Mouse (Mus musculus) hindbrain, embryonic 12.5 days (tissue): ENCODE measurements around the gene Ppp1r15a. TPM values are rescaled to one million over a fixed set of nuclear protein-coding genes. Genes with fewer than 3 reads are reported as not detected.

Source experiments
- ATAC-seq: fragments of 200-750 bp; cut with Nextera tagmentation; 2 replicates; pipeline ENCODE4 v1.8.0; 2017; ENCODE audit warnings: moderate TSS enrichment; ENCODE audit not compliant: low FRiP score
- H3K27ac ChIP-seq: fragments of 300-500 bp; sonication (generic); 2 replicates; pipeline ENCODE4 v1.5.1; 2016; ENCODE audit warnings: mild to moderate bottlenecking
- H3K27me3 ChIP-seq: fragments of 300-500 bp; sonication (generic); 2 replicates; pipeline ENCODE4 v1.6.1; 2016; ENCODE audit warnings: mild to moderate bottlenecking
- H3K36me3 ChIP-seq: fragments of 300-500 bp; sonication (generic); 2 replicates; pipeline ENCODE4 v1.6.1; 2016; ENCODE audit warnings: mild to moderate bottlenecking
- H3K4me1 ChIP-seq: fragments of 300-500 bp; sonication (generic); 2 replicates; pipeline ENCODE4 v1.6.1; 2016
- H3K4me2 ChIP-seq: fragments of 300-500 bp; sonication (generic); replicated peaks from 2 replicates; pipeline ENCODE4 v1.6.1; 2016; ENCODE audit warnings: mild to moderate bottlenecking
- H3K4me3 ChIP-seq: fragments of 300-500 bp; sonication (generic); 2 replicates; pipeline ENCODE4 v1.5.1; 2016; ENCODE audit warnings: mild to moderate bottlenecking
- H3K9ac ChIP-seq: fragments of 300-500 bp; sonication (generic); 2 replicates; pipeline ENCODE4 v1.6.1; 2016; ENCODE audit warnings: mild to moderate bottlenecking, moderate library complexity
- H3K9me3 ChIP-seq: fragments of 300-500 bp; sonication (generic); replicated peaks from 2 replicates; pipeline ENCODE4 v1.6.1; 2016; ENCODE audit warnings: mild to moderate bottlenecking
- WGBS: fragments of 180-500 bp; shearing (Covaris S2); methylation state at CpG from one replicate; pipeline ENCODE4 v1.1.7; 2016; 5-methylcytosine and 5-hydroxymethylcytosine counted together
- polyA plus RNA-seq: library from polyadenylated mRNA; unstranded; fragments of >200 nt; fragmentation: Nextera tagmentation; extraction: Ambion mirVana; gene quantifications from 2 replicates; pipeline ENCODE4 v1.2.1, GENCODE M21; 2016

Ppp1r15a gene
- polyA plus RNA-seq, 1 experiment from 2014 or later: 16.7 TPM

- 46% methylated on average over 19 of the region's 19 CpGs for WGBS
- peak overlapping the region; percentile 80 for H3K4me2 ChIP-seq
- H3K9ac ChIP-seq: peak overlapping the region; percentile 80
- H3K27me3 ChIP-seq: no peaks in the 10 kb centered on the region
- no peak overlapping the region for H3K27ac ChIP-seq
- peak overlapping the region; percentile 61 for H3K4me3 ChIP-seq
- ATAC-seq: peak; percentile 26
- no peaks in the 10 kb centered on the region for H3K9me3 ChIP-seq
- peaks cover 13% of the 10 kb centered on the region for H3K4me1 ChIP-seq
- H3K36me3 ChIP-seq: peaks cover 19% of the 10 kb centered on the region
Measured at GRCm38 (mm10) chr7:45509181-45509882, 16.7 kb downstream of the Ppp1r15a start.

DNA sequence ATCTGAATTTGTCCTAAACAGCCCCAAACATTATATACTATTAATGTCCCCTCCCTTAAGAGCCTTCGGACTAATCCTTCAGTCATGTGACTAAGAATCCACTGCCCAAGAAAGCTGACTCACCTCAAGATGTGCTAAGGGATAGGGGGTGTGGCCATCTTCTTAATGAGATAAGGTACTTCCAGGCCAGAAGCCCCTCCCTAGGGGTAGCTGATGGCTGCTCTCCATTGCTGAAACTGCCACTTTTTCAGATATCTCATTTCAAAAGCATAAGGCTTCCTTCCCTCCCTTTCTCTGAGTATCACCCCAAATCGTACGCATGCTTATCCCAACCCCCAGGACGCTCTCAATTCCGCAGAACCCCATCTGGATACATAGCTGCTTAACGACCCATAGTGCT is 17.5 kb downstream of the Ppp1r15a start:
- H3K27me3 ChIP-seq: no peaks in the 10 kb centered on the region
- H3K36me3 ChIP-seq: peaks cover 19% of the 10 kb centered on the region
- H3K4me2 ChIP-seq: peak overlapping the region; percentile 80
- 88% methylated on average over 6 of the region's 6 CpGs for WGBS
- peaks cover 13% of the 10 kb centered on the region for H3K4me1 ChIP-seq
- no peak for ATAC-seq
- H3K9ac ChIP-seq: no peak overlapping the region
- H3K9me3 ChIP-seq: no peaks in the 10 kb centered on the region
- H3K27ac ChIP-seq: no peak overlapping the region
- H3K4me3 ChIP-seq: 0 out of 2 replicates have a peak overlapping the region, but pooled peaks have one; percentile 61

DNA sequence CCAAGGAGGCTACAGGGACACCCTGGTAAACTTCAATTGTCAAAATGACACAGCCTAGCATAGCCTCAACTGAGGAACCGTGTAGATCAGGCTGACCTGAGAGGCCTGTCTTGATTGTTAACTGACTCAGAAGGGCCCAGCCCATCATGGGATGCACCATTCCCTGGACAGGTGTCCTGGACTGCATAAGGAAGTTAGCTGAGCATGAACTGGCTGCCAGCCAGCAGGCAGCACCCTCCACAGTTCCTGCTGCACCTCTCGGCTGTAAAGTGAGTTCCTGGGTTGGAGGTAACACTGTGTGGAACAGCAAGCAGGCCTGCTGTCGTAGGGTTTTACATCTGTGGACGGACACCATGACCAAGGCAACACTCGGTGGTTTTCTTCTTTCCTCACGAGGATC is 18.5 kb downstream of the Ppp1r15a start:
- Histone ChIP-seq H3K36me3 (peaks cover 24% of the 10 kb centered on the region), H3K4me3 (no peak overlapping the region), H3K4me2 (no peak overlapping the region), H3K9me3 (no peaks in the 10 kb centered on the region), H3K27ac (no peak overlapping the region), H3K4me1 (peaks cover 13% of the 10 kb centered on the region), H3K9ac (no peak overlapping the region), H3K27me3 (no peaks in the 10 kb centered on the region)
- 88% methylated on average over 6 of the region's 6 CpGs for WGBS
- no peak for ATAC-seq

GRCm38 (mm10) chr7:45498427-45498826 is 27.6 kb downstream of the Ppp1r15a start:
- Histone ChIP-seq H3K9ac (no peak overlapping the region), H3K9me3 (no peaks in the 10 kb centered on the region), H3K27ac (no peak overlapping the region), H3K4me2 (no peak overlapping the region), H3K27me3 (no peaks in the 10 kb centered on the region), H3K36me3 (peaks cover 84% of the 10 kb centered on the region), H3K4me1 (no peaks in the 10 kb centered on the region), H3K4me3 (no peak overlapping the region)
- no peak for ATAC-seq
- WGBS: 95% methylated on average over 6 of the region's 6 CpGs

- Histone ChIP-seq H3K9ac (no peak overlapping the region), H3K36me3 (peaks cover 67% of the 10 kb centered on the region), H3K27ac (no peak overlapping the region), H3K4me2 (no peak overlapping the region), H3K27me3 (no peaks in the 10 kb centered on the region), H3K4me1 (peaks cover 9% of the 10 kb centered on the region), H3K4me3 (no peak overlapping the region), H3K9me3 (no peaks in the 10 kb centered on the region)
- 86% methylated on average over 9 of the region's 9 CpGs for WGBS
- ATAC-seq: no peak
Measured at GRCm38 (mm10) chr7:45494548-45494947, 31.5 kb downstream of the Ppp1r15a start.

DNA sequence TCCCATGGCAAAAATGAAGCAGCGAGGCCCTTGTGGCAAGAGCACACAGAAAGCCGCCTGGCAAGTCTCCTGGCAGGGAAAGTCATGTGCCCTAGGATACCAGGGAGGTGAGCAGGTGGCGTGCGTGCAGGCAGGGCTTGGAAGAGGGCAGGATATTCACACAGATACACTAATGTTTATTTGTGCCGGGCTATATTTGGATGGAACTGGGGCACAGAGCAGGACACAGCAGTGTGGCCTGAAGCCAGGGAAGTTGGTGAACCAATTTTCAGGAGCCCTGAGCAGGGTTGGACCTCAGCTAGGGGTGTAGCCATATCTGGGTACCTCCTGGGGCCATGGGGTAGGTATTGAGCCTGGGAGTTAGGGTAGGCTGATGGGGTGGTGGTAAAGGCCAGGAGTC is 33.1 kb downstream of the Ppp1r15a start:
- no peak overlapping the region for H3K4me2 ChIP-seq
- H3K9ac ChIP-seq: no peak overlapping the region
- H3K27ac ChIP-seq: no peak overlapping the region
- no peak overlapping the region for H3K4me3 ChIP-seq
- 97% methylated on average over 5 of the region's 5 CpGs for WGBS
- H3K27me3 ChIP-seq: no peaks in the 10 kb centered on the region
- peaks cover 51% of the 10 kb centered on the region for H3K36me3 ChIP-seq
- no peak for ATAC-seq
- H3K9me3 ChIP-seq: no peaks in the 10 kb centered on the region
- peaks cover 18% of the 10 kb centered on the region for H3K4me1 ChIP-seq

DNA sequence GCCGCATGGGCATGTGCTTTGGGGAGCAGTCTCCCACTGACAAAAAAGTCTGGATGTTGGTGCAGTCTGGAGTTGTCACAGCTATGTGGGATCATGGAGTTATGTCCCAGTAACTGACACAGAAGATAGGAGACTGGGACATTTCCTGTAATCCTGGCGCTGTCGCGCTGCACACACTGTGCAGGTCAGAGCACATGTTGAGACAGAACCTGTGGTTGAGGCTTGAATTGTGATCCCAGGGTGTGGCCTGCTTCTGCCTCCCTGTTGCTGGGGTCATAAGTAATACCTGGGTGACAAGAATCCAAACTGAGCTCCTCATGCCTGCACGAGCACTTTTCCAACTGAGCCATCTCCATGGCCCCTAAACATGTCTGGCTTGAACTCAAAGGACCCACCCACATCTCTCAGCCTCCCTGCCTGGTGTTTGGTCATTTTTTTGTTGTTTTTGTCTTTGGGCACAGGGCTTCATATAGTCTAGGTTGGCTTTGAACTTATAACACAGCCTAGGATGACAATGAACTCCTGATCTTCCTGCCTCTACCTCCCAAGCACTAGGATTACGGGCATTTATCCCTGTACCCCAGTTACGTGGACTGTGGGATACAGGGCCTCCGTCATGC is 33.7 kb downstream of the Ppp1r15a start:
- Histone ChIP-seq H3K4me3 (no peak overlapping the region), H3K27me3 (no peaks in the 10 kb centered on the region), H3K9me3 (no peaks in the 10 kb centered on the region), H3K9ac (no peak overlapping the region), H3K27ac (no peak overlapping the region), H3K36me3 (peaks cover 45% of the 10 kb centered on the region), H3K4me2 (no peak overlapping the region), H3K4me1 (peaks cover 21% of the 10 kb centered on the region)
- 94% methylated on average over 8 of the region's 8 CpGs for WGBS
- no peak for ATAC-seq

GRCm38 (mm10) chr7:45491264-45491663 is 34.8 kb downstream of the Ppp1r15a start:
- Histone ChIP-seq H3K4me3 (no peak overlapping the region), H3K9ac (no peak overlapping the region), H3K27ac (no peak overlapping the region), H3K4me2 (no peak overlapping the region), H3K27me3 (no peaks in the 10 kb centered on the region), H3K36me3 (peaks cover 35% of the 10 kb centered on the region), H3K4me1 (peaks cover 21% of the 10 kb centered on the region), H3K9me3 (no peaks in the 10 kb centered on the region)
- ATAC-seq: no peak
- 18% methylated on average over 3 of the region's 3 CpGs for WGBS

GRCm38 (mm10) chr7:45490822-45491221 is 35.2 kb downstream of the Ppp1r15a start:
- ATAC-seq: no peak
- H3K4me3 ChIP-seq: no peak overlapping the region
- H3K27ac ChIP-seq: no peak overlapping the region
- WGBS: 52% methylated on average over 9 of the region's 9 CpGs
- peaks cover 21% of the 10 kb centered on the region for H3K4me1 ChIP-seq
- peaks cover 33% of the 10 kb centered on the region for H3K36me3 ChIP-seq
- H3K4me2 ChIP-seq: no peak overlapping the region
- H3K9me3 ChIP-seq: no peaks in the 10 kb centered on the region
- peak overlapping the region; percentile 3; the same call in 1 of the 2 replicates for H3K9ac ChIP-seq
- H3K27me3 ChIP-seq: no peaks in the 10 kb centered on the region

- H3K9me3 ChIP-seq: no peaks in the 10 kb centered on the region
- no peak overlapping the region for H3K9ac ChIP-seq
- no peak overlapping the region for H3K4me2 ChIP-seq
- H3K4me1 ChIP-seq: peaks cover 21% of the 10 kb centered on the region
- no peaks in the 10 kb centered on the region for H3K27me3 ChIP-seq
- no peak overlapping the region for H3K27ac ChIP-seq
- H3K4me3 ChIP-seq: no peak overlapping the region
- WGBS: 84% methylated on average over 7 of the region's 7 CpGs
- H3K36me3 ChIP-seq: peaks cover 22% of the 10 kb centered on the region
- no peak for ATAC-seq
Measured at GRCm38 (mm10) chr7:45489578-45489977, 36.5 kb downstream of the Ppp1r15a start.

DNA sequence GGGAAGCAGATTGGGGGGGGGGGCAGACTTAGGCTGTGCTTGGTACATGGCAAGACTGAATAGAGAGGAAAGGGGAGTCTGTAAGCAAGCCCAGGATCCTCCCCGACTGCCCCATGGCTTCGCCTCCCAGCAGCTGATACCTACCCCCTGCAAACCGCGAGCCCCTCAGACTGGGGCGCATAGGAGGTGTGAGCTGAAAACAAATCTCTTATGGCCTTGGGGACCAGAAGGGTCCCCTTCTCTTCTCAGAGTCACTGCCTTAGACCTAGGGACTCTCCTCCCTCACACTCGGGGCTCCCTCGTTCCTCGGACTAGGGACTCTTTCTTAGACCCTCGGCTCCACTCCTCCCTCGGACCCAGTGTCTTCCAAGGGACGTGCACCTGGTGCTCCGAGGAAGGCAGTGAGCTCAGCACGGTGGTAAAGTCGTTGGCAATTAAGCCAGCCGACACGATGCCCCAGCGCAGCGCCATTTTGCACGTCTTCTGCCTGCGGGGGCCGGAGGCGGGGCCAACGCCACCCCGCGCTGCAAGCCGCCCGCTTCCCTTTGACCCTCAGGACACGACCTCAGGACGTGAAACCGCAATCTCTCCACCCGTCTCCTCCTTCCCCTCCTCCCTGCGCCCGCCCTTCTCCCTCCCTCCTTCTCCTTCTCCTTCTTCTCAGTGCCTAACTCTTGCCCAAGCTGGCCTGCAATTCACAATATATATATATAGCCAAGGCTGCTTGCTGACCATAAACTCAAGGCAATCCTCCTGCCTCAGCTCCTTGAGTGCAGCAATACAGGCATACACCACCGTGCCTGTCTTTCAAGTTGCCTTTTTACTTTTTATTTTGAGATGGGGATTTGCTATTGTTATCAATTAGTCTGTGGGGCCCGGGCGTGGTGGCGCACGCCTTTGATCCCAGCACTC is 37.5 kb downstream of the Ppp1r15a start, which contains the start of gene Dhdh:
TSS of gene Dhdh (minus strand) at position 513 of the 912 bp plus-strand sequence.
- Histone ChIP-seq H3K4me3 (peak within 1 kb of the TSS; percentile 40), H3K4me2 (peak within 1 kb of the TSS; percentile 68), H3K27ac (peak within 1 kb of the TSS; percentile 45), H3K4me1 (peaks cover 21% of the 10 kb centered on the region), H3K9me3 (no peaks in the 10 kb centered on the region), H3K36me3 (peaks cover 11% of the 10 kb centered on the region), H3K27me3 (no peaks in the 10 kb centered on the region), H3K9ac (peak within 1 kb of the TSS; percentile 58)
- 8% methylated on average over 38 of the region's 38 CpGs for WGBS
- ATAC-seq: peak; percentile 69

GRCm38 (mm10) chr7:45487861-45488292 is 38.2 kb downstream of the Ppp1r15a start:
- H3K4me1 ChIP-seq: peaks cover 21% of the 10 kb centered on the region
- peak overlapping the region; percentile 58 for H3K9ac ChIP-seq
- H3K4me3 ChIP-seq: peak overlapping the region; percentile 40
- 27% methylated on average over 11 of the region's 11 CpGs for WGBS
- peak overlapping the region; percentile 45 for H3K27ac ChIP-seq
- H3K27me3 ChIP-seq: no peaks in the 10 kb centered on the region
- H3K36me3 ChIP-seq: peaks cover 5% of the 10 kb centered on the region
- ATAC-seq: peak; percentile 62
- peak overlapping the region; percentile 68 for H3K4me2 ChIP-seq
- no peaks in the 10 kb centered on the region for H3K9me3 ChIP-seq
